Mouse (Mus musculus): ENCODE results near the gene Ppox.
"Not testable (repeated sequence)": the region's sequence is repeated elsewhere in the genome, so short reads cannot be mapped to it uniquely, and the experiment has no call there.

Ppox gene

DNA sequence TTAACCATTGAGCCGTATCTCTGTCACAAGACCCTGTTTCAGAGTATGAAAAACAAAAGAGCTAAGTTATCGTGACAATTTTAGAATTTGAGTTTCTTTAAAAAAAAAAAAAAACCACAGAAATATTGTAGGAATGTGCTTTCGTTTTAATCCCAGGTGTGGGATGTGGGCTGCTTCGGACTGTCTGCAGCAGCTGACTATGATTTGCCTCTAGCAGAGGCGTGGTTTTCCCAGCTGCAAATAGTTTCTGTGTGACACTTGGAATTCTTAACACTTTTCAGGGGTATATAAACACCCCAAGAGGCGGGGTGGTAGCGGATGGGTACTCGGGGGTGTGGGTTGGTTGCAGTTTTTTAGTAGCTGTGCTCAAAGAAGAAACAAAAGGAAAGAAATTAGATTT lies 35.6 kb downstream of the Ppox start:
- no peak for DNase-seq (ENCODE audit: low read depth, low spot score)

DNA sequence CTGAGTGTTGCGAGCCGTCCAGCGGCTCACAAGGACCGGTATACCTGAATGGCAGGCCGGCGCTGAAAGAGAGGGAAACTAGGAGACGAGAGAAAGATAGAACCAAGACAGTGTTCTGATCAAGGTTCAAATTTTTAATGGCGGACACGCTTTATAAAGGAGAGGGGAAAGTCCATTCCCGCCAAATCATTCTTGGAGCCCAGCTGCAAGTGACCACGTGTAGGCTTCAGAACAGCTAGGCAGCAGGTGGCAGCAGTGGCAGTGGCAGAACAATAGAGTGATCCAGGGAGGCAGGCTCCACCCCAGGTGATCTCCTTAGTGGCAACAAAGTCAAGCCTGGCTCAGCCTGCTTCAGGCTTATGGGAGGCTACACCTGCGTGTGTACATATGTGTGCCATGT lies 39.0 kb downstream of the Ppox start:
- DNase-seq (ENCODE audit: low read depth, low spot score) = not testable (repeated sequence)

DNA sequence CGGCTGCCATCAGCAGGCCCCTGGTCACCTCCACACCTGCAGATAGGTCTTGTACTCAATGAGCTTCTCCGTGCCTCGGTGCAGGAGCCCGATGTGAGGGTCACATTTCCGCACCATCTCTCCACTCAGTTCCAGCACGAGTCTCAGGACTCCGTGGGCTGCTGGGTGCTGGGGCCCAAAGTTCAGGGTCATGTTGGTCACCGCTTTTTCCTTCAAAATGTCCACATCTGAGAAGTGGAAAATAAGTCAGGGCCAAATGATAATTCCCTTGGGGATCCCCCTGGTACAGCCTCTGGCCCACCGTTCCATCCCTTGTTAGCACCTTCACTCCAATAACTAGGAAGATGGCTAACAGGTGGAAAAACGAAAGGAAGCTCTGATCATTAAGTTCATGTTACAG lies 40.1 kb downstream of the Ppox start:
- no peak for DNase-seq (ENCODE audit: low read depth, low spot score)

DNA sequence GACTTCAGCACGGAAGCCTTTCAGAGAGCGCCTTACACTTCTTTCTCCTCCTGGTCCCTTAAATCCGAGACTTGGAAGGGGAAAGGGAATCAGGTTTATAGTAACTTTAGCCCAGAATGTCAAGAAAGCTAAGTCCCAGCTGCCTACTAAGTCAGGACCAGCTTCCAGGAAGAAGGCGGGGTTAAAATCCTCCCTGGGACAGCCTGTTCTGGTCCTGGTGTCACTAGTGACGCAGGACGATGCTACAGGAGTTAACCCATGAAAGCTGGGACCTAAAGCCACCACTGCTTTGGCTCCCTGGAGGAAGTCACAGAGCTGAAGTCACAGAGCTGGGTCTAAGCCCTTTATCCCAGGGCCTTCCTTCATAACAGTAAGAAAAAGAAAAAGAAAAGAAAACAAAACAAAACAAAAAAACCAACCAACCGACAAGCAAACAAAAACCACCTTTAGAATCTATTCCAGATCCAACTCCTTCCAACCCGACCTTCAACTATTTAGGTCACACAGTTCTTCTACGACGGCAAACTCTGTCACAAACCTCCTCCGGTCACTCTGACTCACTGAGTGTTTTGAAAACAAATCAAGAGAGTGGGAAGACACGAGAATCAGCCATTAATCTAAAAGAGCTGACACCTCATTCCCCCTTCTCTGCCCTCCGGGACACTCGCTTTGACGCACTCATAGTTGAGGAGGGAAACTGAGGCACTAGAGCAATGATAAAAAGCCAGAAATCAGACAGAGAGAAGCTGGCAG lies 40.8 kb downstream of the Ppox start:
- no peak for DNase-seq (ENCODE audit: low read depth, low spot score)

DNA sequence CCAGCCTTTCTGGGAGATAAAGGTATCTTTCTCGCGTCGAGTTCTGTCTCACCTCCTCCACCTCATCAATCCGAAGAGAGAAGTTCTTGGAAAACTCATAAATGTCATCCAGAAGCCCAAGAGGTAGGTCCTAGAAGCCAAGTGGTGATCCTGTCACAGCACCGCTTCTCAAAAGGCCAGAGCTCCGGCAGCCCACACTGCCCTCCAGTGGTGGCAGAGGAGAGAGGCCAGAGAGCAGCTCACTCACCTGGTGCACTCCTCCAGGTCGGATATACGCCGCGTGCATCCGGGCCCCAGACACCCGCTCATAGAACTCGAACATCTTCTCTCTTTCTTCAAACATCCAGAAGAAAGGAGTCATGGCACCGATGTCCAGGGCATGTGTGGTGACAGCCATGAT lies 42.5 kb downstream of the Ppox start:
- no peak for DNase-seq (ENCODE audit: low read depth, low spot score)

DNA sequence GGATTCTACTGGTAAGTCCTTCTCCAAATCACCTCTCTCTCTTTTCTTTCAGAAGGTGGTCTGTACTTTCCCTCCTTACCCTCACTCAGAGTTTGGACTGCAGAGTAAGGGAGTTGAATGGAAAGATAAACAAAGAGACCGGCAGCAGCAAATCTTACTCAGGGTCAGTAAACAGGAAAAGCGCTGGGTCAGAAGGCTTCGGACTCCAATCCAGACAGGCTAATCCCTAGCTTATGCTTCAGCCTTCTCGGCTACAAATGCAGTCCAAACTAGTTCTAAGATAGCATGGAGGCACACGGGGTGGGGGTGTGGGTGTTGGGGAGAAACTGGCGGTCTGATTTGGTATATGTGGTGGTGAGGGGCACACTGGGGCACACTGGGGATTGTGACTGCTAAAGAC lies 43.5 kb downstream of the Ppox start:
- no peak for DNase-seq (ENCODE audit: low read depth, low spot score)

DNA sequence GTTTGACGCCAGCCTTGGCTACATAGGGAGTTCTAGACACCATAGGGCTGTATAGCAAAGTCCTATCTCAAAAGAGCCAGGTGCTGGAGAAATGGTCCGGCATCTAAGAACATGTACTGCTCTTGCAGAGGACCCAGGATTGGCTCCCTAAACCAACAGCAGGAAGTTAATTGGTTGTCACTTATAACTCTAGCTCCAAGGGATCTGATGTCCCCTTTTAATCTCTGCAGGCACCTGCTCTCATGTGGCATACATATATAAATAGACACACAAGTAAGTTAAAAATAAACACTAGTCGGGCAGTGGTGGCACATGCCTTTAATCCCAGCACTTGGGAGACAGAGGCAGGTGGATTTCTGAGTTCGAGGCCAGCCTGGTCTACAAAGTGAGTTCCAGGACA lies 45.2 kb downstream of the Ppox start:
- no peak for DNase-seq (ENCODE audit: low read depth, low spot score)

DNA sequence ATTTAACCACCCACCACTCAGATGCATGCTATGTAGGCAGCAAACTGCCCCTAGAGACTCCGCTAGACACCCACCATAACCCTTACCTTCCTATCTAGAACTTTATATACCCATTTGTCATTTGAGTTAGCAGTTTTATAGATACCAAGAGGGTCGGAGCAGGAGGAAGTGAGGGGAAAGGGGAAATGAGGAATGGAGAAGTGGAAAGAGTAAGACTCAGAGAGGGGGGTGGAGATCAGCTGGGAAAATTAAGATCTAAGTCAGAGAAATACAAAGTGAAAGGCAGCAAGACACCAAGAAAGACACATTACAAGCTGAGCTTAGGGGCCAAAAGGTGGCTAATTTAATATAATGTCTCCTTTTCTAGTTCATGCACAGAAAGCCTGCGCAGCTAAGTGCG lies 46.4 kb downstream of the Ppox start:
- DNase-seq (ENCODE audit: low read depth, low spot score) = no peak

DNA sequence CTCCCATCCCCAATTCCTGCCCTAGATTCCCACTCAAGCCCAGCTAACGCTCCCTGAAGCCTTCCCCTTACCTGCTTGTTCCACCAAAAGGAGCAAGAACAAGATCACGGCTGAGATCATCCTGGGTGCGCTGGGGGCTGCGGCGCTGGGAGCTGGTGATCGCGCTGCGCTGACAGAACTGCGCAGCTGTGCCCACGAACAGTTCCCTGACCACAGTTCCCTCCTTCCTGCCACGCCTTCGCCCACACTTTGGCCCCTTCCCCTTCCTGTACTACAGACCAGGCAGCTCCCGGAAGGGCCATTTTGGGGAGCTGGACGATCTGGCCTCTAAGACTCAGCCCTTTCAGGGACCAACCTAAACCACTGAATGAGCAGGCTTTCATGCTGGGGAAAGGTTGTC lies 46.9 kb downstream of the Ppox start, which contains the start of gene Fcer1g:
Gene Fcer1g, minus strand, starts transcription at position 240 of the 400 bp plus-strand sequence.
- no peak for DNase-seq (ENCODE audit: low read depth, low spot score)

DNA sequence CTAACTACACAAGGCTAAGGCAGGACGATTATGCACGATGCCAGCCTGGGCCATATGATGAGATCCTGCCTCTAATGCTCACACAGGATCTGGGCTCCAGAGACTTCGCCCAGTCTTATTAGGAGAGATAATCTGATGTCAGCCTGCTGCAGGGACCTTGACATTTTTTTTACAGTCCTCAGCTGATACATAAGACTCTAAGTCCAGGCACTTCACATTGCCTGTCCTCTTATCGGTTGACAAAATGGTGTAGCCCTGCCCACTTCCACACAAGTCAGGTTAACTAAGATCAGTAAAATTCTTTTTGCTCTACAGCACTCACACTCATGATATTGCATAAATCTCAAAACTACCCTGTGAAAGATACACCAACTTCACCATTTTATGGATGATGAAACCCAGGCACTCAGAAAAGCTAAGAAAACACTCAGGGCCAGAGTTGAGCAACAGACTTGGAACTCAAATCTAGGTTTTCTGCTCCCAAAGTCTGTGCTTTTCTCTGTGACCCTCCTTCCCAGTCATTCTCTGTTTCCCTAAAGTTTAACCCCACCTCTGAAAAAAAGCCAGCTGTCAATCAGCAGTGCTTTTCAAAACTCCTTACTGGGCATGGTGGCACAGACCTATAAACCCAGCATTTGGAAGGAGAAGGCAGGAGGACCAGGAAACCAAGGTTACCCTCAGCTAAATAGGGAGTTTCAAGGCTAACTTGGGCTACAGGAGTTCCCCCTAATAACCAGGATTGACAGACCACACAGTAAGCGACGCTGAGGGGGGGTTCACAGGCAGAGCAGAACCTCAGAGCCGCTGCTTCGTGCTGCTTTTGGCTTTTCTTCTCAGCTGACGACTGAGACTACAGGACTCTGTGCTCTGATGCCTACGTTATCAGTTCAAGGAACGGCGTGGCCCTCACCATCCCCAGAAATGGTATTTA lies 47.9 kb downstream of the Ppox start:
- DNase-seq (ENCODE audit: low read depth, low spot score) = no peak

DNA sequence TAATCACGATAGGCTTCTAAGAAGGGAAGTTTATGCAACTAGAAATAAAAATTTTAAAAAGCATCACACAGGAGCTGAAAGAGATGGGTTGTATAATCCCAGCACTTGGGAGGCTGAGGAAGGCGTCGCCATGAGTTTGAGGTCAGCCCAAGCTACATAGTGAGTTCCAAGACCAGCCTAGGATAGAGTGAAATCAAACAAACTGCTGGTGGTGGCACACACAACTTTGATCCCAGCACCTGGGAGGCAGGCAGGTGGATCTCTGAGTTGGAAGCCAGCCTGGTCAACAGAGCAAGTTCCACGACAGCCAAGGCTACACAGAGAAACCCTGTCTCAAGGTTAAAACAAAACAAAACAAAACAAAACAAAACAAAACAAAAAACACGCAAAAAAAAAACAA lies 48.6 kb downstream of the Ppox start:
- no peak for DNase-seq (ENCODE audit: low read depth, low spot score)

DNA sequence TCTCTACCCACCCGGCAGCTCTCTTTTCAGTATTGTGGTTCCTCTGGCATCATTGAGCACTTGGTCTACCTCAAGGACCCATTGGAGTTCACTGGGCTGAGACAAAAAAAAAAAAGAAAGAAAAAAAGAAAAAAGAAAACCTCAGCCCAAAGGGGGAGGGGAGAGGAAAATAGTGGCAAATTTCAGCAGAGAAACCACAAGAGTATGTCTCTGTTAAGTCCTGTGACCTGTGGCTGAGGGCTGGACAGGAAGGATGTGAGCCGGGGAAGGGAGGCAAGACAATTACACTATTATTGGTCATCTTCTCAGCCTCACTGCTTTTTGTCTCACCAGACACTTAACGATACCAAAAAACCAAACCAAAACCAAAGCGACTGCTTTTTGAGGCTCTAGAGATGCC lies 49.1 kb downstream of the Ppox start:
- no peak for DNase-seq (ENCODE audit: low read depth, low spot score)

DNA sequence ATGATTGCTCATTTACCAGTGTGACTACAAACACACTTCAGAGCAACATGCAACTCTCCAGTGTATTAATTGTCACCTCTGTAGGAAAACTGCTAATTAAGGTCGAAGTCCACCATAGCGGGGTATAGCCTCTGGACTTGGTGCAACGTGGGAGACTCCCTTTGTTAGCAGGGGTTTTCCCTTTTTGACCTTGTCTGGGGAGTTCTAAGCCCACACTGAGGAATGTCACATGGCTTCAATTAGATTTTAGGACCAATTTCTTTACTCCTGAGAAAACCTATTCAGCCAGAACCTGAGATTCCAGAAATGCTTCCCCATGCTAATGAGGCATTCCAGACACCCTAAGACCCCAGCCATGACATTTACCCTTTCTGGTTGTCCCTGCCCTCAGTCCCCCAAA lies 50.8 kb downstream of the Ppox start:
- DNase-seq (ENCODE audit: low read depth, low spot score) = no peak

DNA sequence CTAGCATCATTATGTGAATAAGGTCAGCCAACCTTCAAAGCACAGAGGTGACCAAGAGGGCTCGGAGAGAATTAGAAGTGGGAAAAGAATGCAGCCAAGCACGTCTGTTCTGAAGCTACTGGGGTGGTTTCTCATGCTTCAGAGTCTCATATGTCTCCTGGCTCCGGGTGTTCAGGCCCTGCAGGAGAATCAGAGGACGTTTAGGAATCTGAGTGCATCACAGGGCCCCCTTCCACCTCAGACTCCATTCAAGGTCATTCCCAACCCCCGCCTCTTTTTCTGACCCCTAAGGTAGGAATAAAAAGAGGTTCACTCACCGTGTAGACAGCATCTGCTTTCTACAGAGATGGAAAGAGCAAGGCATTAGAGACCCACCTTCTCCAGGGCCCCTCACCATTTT lies 51.2 kb downstream of the Ppox start:
- DNase-seq (ENCODE audit: low read depth, low spot score) = no peak

DNA sequence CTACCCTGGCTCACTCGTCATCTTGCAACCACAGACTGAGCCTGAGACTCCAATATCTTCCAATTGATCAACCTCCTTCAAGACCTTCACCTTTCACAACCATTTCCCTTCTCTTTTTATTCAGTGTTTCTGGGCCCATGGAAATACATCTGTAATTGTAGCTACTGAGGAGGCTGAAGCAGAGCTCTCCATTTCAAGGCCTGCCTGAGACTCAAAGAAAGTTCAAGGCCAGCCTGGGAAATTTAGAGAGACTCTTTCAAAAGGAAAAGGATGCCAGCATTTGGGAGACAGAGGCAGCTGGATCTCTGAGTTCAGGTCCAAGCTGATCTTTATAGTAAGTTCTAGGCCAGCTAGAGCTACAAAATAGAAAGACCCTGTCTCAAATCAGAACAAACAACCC lies 53.1 kb downstream of the Ppox start:
- no peak for DNase-seq (ENCODE audit: low read depth, low spot score)

DNA sequence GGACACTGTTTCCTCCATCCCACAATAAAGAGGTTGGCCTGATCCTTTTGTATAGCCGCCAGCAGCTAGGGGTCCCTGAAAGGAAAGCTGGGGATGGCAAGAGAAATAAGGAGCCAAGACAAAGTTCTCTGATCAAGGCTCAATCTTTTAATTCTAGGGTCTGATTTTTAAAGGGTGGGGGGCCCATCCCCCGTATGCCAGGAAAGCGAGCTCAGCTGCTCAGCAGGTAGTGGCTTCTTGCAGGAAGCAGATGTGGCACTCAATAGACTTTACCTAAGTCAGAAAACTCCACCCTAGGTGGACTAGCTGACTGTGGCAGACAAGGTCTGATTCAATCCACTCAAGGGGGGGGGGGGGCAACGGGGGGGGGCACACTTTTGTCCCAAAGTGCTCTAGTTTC lies 54.2 kb downstream of the Ppox start:
- DNase-seq (ENCODE audit: low read depth, low spot score) = no peak
